Mouse (Mus musculus) kidney, embryonic 15.5 days (tissue): ENCODE results near the gene Pdlim5. TPM values are rescaled to one million over a fixed set of nuclear protein-coding genes. Genes with fewer than 3 reads are reported as not detected.

ENCODE experiments used
- ATAC-seq: fragments of 200-750 bp; cut with Nextera tagmentation; replicated peaks from 2 replicates; pipeline ENCODE4 v1.8.0; 2017; ENCODE audit warnings: moderate TSS enrichment; ENCODE audit not compliant: low FRiP score
- H3K27ac ChIP-seq: fragments of 300-500 bp; sonication (generic); 2 replicates; pipeline ENCODE4 v1.5.1; 2015; ENCODE audit warnings: mild to moderate bottlenecking, inconsistent platforms
- H3K27me3 ChIP-seq: fragments of 300-500 bp; sonication (generic); 2 replicates; pipeline ENCODE4 v1.6.1; 2015; ENCODE audit warnings: inconsistent platforms
- H3K36me3 ChIP-seq: fragments of 300-500 bp; sonication (generic); 2 replicates; pipeline ENCODE4 v1.6.1; 2015; ENCODE audit warnings: inconsistent platforms
- H3K4me1 ChIP-seq: fragments of 300-500 bp; sonication (generic); 2 replicates; pipeline ENCODE4 v1.6.1; 2015; ENCODE audit warnings: inconsistent platforms
- H3K4me2 ChIP-seq: fragments of 300-500 bp; sonication (generic); 2 replicates; pipeline ENCODE4 v1.6.1; 2015; ENCODE audit warnings: moderate library complexity, mild to moderate bottlenecking, inconsistent platforms
- H3K4me3 ChIP-seq: fragments of 300-500 bp; sonication (generic); replicated peaks from 2 replicates; pipeline ENCODE4 v1.5.1; 2015; ENCODE audit warnings: mild to moderate bottlenecking, inconsistent platforms
- H3K9ac ChIP-seq: fragments of 300-500 bp; sonication (generic); 2 replicates; pipeline ENCODE4 v1.6.1; 2015; ENCODE audit warnings: mild to moderate bottlenecking, inconsistent platforms
- H3K9me3 ChIP-seq: fragments of 300-500 bp; sonication (generic); replicated peaks from 2 replicates; pipeline ENCODE4 v1.6.1; 2016; ENCODE audit warnings: inconsistent platforms
- WGBS: fragments of 180-500 bp; shearing (Covaris S2); methylation state at CpG from one replicate; pipeline ENCODE4 v1.1.7; 2015; ENCODE audit warnings: mixed read lengths; 5-methylcytosine and 5-hydroxymethylcytosine counted together
- polyA plus RNA-seq: library from polyadenylated mRNA; unstranded; fragments of >200 nt; fragmentation: Nextera tagmentation; extraction: Ambion mirVana; gene quantifications from 2 replicates; pipeline ENCODE4 v1.2.1, GENCODE M21; 2015

Pdlim5 gene
- polyA plus RNA-seq, 1 experiment from 2014 or later, result 46.6 TPM

DNA sequence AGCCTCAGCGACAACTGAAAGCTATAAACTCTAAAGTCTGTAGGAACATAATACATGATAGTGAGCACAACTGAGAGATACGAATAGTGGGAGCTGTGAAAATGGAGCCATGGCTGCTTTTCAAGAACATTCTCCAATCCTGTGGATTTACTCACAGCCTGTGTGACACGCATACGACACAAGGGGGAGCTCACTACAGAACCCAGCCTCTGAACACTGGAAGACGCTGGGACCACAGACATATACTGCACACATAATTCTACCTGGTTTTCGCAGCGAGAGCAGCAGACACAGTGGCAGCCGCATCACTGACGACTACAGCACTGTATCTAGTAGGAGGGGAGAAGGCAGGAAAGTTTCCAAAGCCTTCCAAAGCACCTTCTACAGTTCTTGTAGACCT, 112.8 kb downstream of the Pdlim5 start:
- 58% methylated on average over 9 of the region's 9 CpGs for WGBS
- Histone ChIP-seq H3K27me3 (no peaks in the 10 kb centered on the region), H3K9ac (no peak overlapping the region), H3K4me3 (0 out of 2 replicates have a peak overlapping the region, but pooled peaks have one; percentile 17), H3K9me3 (no peaks in the 10 kb centered on the region), H3K27ac (no peak overlapping the region), H3K4me2 (peak overlapping the region; percentile 39; the same call in 1 of the 2 replicates), H3K4me1 (0 out of 2 replicates have a peak, but pooled peaks cover 5% of the 10 kb centered on the region), H3K36me3 (0 out of 2 replicates have a peak, but pooled peaks cover under 1% of the 10 kb centered on the region)
- peak; percentile 67 for ATAC-seq

DNA sequence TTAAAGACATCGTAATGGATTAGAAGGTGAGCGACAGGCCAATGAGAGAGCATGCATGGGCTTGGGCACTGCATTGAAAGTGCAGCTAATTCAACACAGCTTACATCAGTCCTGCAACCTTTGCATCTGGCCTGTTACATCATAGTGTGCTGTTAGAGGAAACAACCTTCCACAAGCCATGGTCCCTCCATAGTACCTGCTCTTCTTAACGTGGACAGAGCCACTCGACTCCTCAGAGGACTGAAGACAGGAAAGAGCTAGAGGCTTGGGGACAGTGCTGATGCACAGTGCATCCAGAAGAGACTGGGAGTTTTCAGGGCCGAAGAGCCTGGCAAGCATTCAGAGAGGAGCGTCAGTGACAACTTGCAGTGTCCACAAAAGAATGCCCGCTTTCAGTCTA, 113.8 kb downstream of the Pdlim5 start:
- ATAC-seq, result 0 out of 2 replicates have a peak, but pooled peaks have one; percentile 12
- Histone ChIP-seq H3K4me2 (no peak overlapping the region), H3K36me3 (peaks cover 10% of the 10 kb centered on the region; the same call in 1 of the 2 replicates), H3K4me1 (0 out of 2 replicates have a peak, but pooled peaks cover 5% of the 10 kb centered on the region), H3K4me3 (no peak overlapping the region), H3K9ac (no peak overlapping the region), H3K9me3 (no peaks in the 10 kb centered on the region), H3K27me3 (no peaks in the 10 kb centered on the region), H3K27ac (0 out of 2 replicates have a peak overlapping the region, but pooled peaks have one; percentile 28)
- 91% methylated on average over 7 of the region's 7 CpGs for WGBS

DNA sequence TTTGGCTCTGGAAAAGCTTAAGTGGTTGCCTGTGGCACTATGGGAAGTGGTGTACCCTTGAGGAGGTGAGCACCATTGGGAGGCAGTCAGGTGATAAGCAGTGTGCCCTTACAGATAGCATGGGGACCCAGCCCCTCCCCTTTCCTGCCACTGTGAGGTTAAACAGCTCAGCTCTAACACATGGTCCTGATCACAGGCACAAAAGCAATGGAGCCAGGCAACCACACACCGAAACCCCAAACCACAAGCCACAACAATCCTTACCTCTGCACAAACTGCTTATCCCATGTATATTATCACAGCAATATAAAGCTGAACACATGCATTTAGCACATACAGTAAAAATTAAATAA, 114.4 kb downstream of the Pdlim5 start:
- WGBS, result 62% methylated on average over 1 of the region's 1 CpGs
- Histone ChIP-seq H3K9me3 (no peaks in the 10 kb centered on the region), H3K9ac (no peak overlapping the region), H3K36me3 (peaks cover 16% of the 10 kb centered on the region), H3K4me2 (no peak overlapping the region), H3K4me1 (0 out of 2 replicates have a peak, but pooled peaks cover 5% of the 10 kb centered on the region), H3K27me3 (no peaks in the 10 kb centered on the region), H3K27ac (no peak overlapping the region), H3K4me3 (no peak overlapping the region)
- peak; percentile 91 for ATAC-seq

DNA sequence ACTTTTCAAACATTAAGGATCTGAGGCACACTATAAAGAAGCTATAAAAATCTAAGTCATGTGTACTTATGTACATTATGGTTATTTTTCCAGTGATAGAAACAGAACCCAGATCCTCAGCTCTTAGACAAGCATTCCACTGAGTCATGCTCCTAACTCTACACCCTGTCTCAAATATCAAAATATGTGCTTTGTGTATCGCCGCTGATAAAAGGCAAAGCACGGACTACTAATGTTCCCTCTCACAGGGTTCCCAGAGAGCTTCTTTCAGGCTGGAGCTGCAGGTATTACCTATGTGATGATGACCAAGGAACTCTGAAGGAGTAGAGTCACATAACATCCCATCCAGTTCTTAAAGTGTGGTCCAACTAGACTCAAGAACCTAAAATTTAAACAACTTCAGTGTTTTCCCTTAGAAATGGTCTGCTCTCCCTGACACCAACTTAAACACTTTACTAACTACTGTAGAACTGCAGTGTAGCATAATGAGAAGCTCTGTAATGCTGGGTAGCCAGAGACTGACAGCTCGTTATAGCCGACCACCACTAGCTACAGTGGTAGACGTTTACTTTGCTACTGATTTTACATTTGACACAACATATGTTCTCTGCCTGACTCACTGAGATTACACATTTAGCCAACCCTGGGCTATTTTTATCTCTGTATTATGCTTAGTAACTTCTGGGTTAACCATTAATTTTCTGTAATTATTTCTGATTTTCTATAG, 115.0 kb downstream of the Pdlim5 start:
- 67% methylated on average over 6 of the region's 6 CpGs for WGBS
- H3K4me3 ChIP-seq, result no peak overlapping the region
- 0 out of 2 replicates have a peak, but pooled peaks cover 5% of the 10 kb centered on the region for H3K4me1 ChIP-seq
- peaks cover 21% of the 10 kb centered on the region for H3K36me3 ChIP-seq
- H3K4me2 ChIP-seq, result no peak overlapping the region
- peak; percentile 31 for ATAC-seq
- peak overlapping the region; percentile 41; the same call in 1 of the 2 replicates for H3K27ac ChIP-seq
- no peaks in the 10 kb centered on the region for H3K27me3 ChIP-seq
- H3K9ac ChIP-seq, result no peak overlapping the region
- H3K9me3 ChIP-seq, result no peaks in the 10 kb centered on the region

- WGBS, result 87% methylated on average over 3 of the region's 3 CpGs
- no peak overlapping the region for H3K27ac ChIP-seq
- no peak for ATAC-seq
Observed at GRCm38 (mm10) chr3:142279011-142279410, 116.5 kb downstream of the Pdlim5 start.

DNA sequence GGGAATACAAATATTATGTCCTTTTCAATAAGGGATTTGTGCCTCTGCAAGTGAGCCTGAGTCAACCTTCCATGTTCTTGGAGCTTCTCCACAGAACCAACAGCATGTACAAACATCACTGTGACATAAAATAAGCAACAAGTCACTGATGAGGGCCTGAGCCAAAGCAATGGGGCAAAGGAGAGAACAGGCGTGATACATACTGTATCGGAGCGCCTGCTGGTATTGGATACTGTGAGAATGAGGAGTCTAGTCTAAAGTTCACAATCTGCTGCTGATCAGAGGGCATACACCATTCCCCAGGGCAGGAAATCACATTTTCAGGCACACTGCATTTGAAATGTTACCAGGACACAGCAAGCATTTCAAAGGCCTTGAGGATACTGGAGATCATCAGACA, 119.0 kb downstream of the Pdlim5 start:
- Histone ChIP-seq H3K27ac (no peak overlapping the region), H3K4me3 (no peak overlapping the region), H3K9ac (no peak overlapping the region), H3K36me3 (peaks cover 21% of the 10 kb centered on the region), H3K4me2 (no peak overlapping the region), H3K4me1 (0 out of 2 replicates have a peak, but pooled peaks cover under 1% of the 10 kb centered on the region), H3K27me3 (no peaks in the 10 kb centered on the region), H3K9me3 (no peaks in the 10 kb centered on the region)
- 85% methylated on average over 3 of the region's 3 CpGs for WGBS
- no peak for ATAC-seq

More at GRCm38 (mm10) chr3:142279011-142279410, 116.5 kb downstream of the Pdlim5 start:
- Histone ChIP-seq H3K4me2 (no peak overlapping the region), H3K27me3 (no peaks in the 10 kb centered on the region), H3K9me3 (no peaks in the 10 kb centered on the region), H3K4me1 (0 out of 2 replicates have a peak, but pooled peaks cover 5% of the 10 kb centered on the region), H3K36me3 (peaks cover 21% of the 10 kb centered on the region), H3K9ac (no peak overlapping the region), H3K4me3 (no peak overlapping the region)

DNA sequence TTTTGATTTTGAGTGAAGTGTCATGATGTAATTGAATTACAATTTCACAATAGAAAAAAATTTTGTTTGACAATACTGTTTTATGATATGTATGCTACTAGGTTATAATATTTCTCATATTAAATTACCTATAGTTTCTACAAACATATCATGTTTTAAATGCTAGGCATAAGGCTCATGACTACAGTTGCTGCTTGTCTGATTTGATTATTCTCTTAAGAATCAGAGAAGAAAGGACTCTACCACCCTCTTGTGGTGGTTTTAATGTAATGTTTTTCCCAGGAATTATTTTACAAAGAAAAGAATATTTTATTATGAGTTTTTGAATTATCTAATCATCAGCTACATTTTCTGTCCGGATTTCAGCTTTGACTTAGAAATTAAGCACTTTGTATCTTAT, 120.5 kb downstream of the Pdlim5 start:
- Histone ChIP-seq H3K4me2 (no peak overlapping the region), H3K27me3 (no peaks in the 10 kb centered on the region), H3K4me3 (no peak overlapping the region), H3K36me3 (peaks cover 21% of the 10 kb centered on the region), H3K27ac (no peak overlapping the region), H3K9ac (no peak overlapping the region), H3K4me1 (no peaks in the 10 kb centered on the region), H3K9me3 (no peaks in the 10 kb centered on the region)
- ATAC-seq, result no peak
- 6% methylated on average over 1 of the region's 1 CpGs for WGBS

DNA sequence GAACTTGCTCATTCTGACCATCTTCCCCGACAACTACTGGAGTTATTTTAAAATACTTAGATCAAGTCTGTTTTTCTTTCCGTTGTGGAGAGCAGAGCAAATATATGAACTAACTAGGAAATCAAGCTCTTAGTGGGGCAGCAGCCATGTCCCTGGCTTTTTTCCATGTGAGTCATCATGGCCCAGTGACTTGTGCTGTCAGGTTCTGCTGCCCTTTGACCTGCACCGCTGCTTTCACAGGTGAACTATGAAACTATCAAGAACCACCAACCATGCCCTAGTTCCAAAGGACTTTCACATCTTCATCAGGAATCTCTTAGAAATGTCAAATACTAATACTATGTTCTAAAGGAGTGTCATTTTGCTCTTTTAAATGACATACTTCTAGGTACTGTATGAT, 121.0 kb downstream of the Pdlim5 start:
- no peak overlapping the region for H3K4me3 ChIP-seq
- whole genome bisulfite sequencing, result 86% methylated on average over 3 of the region's 3 CpGs
- no peak overlapping the region for H3K27ac ChIP-seq
- H3K9ac ChIP-seq, result no peak overlapping the region
- ATAC-seq, result no peak
- peaks cover 21% of the 10 kb centered on the region for H3K36me3 ChIP-seq
- H3K27me3 ChIP-seq, result no peaks in the 10 kb centered on the region
- H3K9me3 ChIP-seq, result no peaks in the 10 kb centered on the region
- no peak overlapping the region for H3K4me2 ChIP-seq
- no peaks in the 10 kb centered on the region for H3K4me1 ChIP-seq

DNA sequence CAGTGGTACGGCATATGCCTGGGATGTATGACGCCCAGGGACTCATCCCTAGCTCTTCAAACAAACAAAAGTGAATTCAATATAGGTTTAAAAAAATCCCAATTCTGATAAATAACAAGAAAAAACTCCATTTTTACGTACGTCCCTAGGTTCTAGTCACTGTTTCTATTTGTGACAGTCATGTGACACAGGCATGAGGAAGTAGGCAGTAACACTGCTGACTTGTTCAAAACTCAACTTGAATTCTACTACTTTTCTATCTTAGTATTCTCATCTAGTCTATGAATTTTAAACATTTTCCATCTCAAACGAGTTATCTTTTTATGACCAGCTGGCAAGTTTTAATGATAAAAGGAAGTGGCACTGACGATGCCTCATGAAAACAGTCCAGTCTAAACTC, 122.2 kb downstream of the Pdlim5 start:
- H3K4me1 ChIP-seq, result no peaks in the 10 kb centered on the region
- H3K36me3 ChIP-seq, result peaks cover 21% of the 10 kb centered on the region
- no peak overlapping the region for H3K4me2 ChIP-seq
- H3K4me3 ChIP-seq, result no peak overlapping the region
- no peak overlapping the region for H3K9ac ChIP-seq
- WGBS, result 80% methylated on average over 6 of the region's 6 CpGs
- no peaks in the 10 kb centered on the region for H3K9me3 ChIP-seq
- no peak for ATAC-seq
- H3K27me3 ChIP-seq, result no peaks in the 10 kb centered on the region
- H3K27ac ChIP-seq, result no peak overlapping the region

GRCm38 (mm10) chr3:142256371-142256770, 139.1 kb downstream of the Pdlim5 start:
- no peak overlapping the region for H3K9ac ChIP-seq
- no peak overlapping the region for H3K4me2 ChIP-seq
- 27% methylated on average over 2 of the region's 2 CpGs for WGBS
- H3K9me3 ChIP-seq, result no peaks in the 10 kb centered on the region
- no peak for ATAC-seq
- no peak overlapping the region for H3K4me3 ChIP-seq
- H3K36me3 ChIP-seq, result no peaks in the 10 kb centered on the region; the same call in 1 of the 2 replicates
- no peak overlapping the region for H3K27ac ChIP-seq
- H3K27me3 ChIP-seq, result no peaks in the 10 kb centered on the region
- H3K4me1 ChIP-seq, result peaks cover 14% of the 10 kb centered on the region

- H3K27me3 ChIP-seq, result no peaks in the 10 kb centered on the region
- H3K9me3 ChIP-seq, result no peaks in the 10 kb centered on the region
- peaks cover 3% of the 10 kb centered on the region; the same call in 1 of the 2 replicates for H3K36me3 ChIP-seq
- 57% methylated on average over 1 of the region's 1 CpGs for WGBS
- H3K4me1 ChIP-seq, result peaks cover 14% of the 10 kb centered on the region
- no peak for ATAC-seq
- no peak overlapping the region for H3K9ac ChIP-seq
- H3K4me3 ChIP-seq, result no peak overlapping the region
- no peak overlapping the region for H3K4me2 ChIP-seq
- no peak overlapping the region for H3K27ac ChIP-seq
Observed at GRCm38 (mm10) chr3:142252086-142252485, 143.4 kb downstream of the Pdlim5 start.

DNA sequence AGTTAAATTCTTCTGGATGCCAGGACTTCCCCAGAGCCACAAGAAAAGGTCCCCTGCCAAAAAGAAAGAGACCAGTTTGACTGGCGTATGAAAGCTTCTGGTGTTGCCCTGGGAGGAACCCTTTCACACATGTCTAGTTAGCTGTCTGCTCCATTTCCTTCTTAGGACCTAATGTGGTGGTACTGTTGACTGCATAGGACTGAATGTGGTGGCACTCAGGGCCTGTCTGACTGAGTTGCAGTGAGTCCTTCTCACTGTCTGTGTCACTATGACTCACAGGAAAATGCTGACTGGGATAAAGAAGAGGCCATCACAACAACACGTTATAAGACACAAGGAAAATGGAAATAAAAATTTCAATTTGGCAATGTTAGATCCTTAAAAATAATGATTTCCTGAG, 146.0 kb downstream of the Pdlim5 start:
- H3K27me3 ChIP-seq, result no peaks in the 10 kb centered on the region

More for the DNA sequence above, 146.0 kb downstream of the Pdlim5 start:
- H3K4me3 ChIP-seq, result no peak overlapping the region
- WGBS, result 84% methylated on average over 2 of the region's 2 CpGs
- H3K9me3 ChIP-seq, result no peaks in the 10 kb centered on the region
- no peak overlapping the region for H3K4me2 ChIP-seq
- no peak overlapping the region for H3K9ac ChIP-seq
- H3K4me1 ChIP-seq, result peaks cover 11% of the 10 kb centered on the region
- no peak overlapping the region for H3K27ac ChIP-seq
- ATAC-seq, result no peak
- peaks cover 25% of the 10 kb centered on the region for H3K36me3 ChIP-seq
